Mouse (Mus musculus) embryonic facial prominence, embryonic 13.5 days (tissue): ENCODE data around the gene Bclaf1. TPM values are rescaled to one million over a fixed set of nuclear protein-coding genes. Genes with fewer than 3 reads are reported as not detected.

Experiments
- ATAC-seq: fragments of 200-750 bp; cut with Nextera tagmentation; 2 replicates; pipeline ENCODE4 v1.8.0; 2017; ENCODE audit warnings: low read depth; ENCODE audit not compliant: insufficient number of reproducible peaks, insufficient read depth, low FRiP score, low TSS enrichment
- H3K27ac ChIP-seq: fragments of 300-500 bp; sonication (generic); 2 replicates; pipeline ENCODE4 v1.5.1; 2015; ENCODE audit warnings: moderate library complexity, mild to moderate bottlenecking, inconsistent platforms
- H3K27me3 ChIP-seq: fragments of 300-500 bp; sonication (generic); 2 replicates; pipeline ENCODE4 v1.6.1; 2015; ENCODE audit warnings: mild to moderate bottlenecking, inconsistent platforms
- H3K36me3 ChIP-seq: fragments of 300-500 bp; sonication (generic); 2 replicates; pipeline ENCODE4 v1.6.1; 2015; ENCODE audit warnings: mild to moderate bottlenecking, inconsistent platforms
- H3K4me1 ChIP-seq: fragments of 300-500 bp; sonication (generic); 2 replicates; pipeline ENCODE4 v1.6.1; 2015; ENCODE audit warnings: inconsistent platforms
- H3K4me2 ChIP-seq: fragments of 300-500 bp; sonication (generic); 2 replicates; pipeline ENCODE4 v1.6.1; 2015; ENCODE audit warnings: moderate library complexity, mild to moderate bottlenecking, inconsistent platforms
- H3K4me3 ChIP-seq: fragments of 300-500 bp; sonication (generic); 2 replicates; pipeline ENCODE4 v1.5.1; 2015; ENCODE audit warnings: mild to moderate bottlenecking, inconsistent platforms
- H3K9ac ChIP-seq: fragments of 300-500 bp; sonication (generic); 2 replicates; pipeline ENCODE4 v1.6.1; 2015; ENCODE audit warnings: mild to moderate bottlenecking, inconsistent platforms
- H3K9me3 ChIP-seq: fragments of 300-500 bp; sonication (generic); 2 replicates; pipeline ENCODE4 v1.6.1; 2016; ENCODE audit warnings: inconsistent platforms
- WGBS: fragments of 180-500 bp; shearing (Covaris S2); methylation state at CpG from one replicate; pipeline ENCODE4 v1.1.7; 2015; ENCODE audit warnings: mixed read lengths; 5-methylcytosine and 5-hydroxymethylcytosine counted together
- polyA plus RNA-seq: library from polyadenylated mRNA; unstranded; fragments of >200 nt; fragmentation: Nextera tagmentation; extraction: Ambion mirVana; gene quantifications from 2 replicates; pipeline ENCODE4 v1.2.1, GENCODE M21; 2015

Bclaf1 gene
- 147 and 153 TPM in 2 replicates for polyA plus RNA-seq

DNA sequence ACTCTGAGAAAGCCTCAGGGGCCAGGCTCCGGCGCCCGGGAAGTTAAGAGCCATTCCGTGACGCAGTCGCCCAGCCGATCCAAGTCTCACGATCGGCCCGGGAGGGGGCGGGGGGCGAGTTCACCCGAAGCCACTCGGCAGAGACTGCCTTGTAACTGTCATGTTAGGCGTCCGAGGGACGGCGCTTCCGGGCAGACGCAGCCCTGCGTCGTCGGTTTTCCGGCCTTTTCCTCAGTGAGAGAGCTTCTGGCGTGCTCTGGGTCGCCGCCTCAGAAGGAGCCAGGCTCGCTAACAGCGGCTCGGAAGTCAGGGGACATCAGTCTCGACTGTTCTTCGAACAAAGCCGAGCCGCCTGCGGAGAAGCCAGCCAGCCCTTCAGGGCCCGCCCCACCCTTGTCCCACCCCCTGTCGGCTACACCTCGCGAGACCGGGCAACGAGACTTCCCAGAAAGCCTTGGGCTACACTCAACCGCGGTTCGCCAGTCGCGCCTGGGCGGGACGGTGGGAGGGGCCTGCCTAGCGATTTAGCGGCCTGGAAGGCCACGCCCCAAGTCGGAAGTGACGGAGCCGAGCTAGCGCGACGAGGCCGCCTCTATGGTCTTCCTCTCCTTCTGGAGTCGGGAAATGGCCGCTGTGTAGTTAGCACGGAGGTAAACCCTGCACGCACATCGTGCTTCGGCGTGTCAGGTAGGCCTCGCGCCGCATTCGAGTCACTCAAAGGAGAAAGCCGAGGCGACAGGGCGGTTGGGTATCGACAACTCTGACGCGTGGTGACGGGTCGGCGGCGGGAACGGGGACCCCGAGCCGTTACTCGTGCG, at the start of gene Bclaf1:
TSS of gene Bclaf1 (plus strand) at position 552 of the 818 bp plus-strand sequence.
- Histone ChIP-seq H3K27ac (peak within 1 kb of the TSS; percentile 100), H3K9ac (peak within 1 kb of the TSS; percentile 96), H3K4me3 (peak within 1 kb of the TSS; percentile 81), H3K9me3 (no peaks in the 10 kb centered on the region), H3K27me3 (no peaks in the 10 kb centered on the region), H3K4me2 (peak within 1 kb of the TSS; percentile 71), H3K4me1 (peaks cover 16% of the 10 kb centered on the region), H3K36me3 (no peaks in the 10 kb centered on the region)
- ATAC-seq, result peak; percentile 98
- WGBS, result under 1% methylated on average over 84 of the region's 84 CpGs

DNA sequence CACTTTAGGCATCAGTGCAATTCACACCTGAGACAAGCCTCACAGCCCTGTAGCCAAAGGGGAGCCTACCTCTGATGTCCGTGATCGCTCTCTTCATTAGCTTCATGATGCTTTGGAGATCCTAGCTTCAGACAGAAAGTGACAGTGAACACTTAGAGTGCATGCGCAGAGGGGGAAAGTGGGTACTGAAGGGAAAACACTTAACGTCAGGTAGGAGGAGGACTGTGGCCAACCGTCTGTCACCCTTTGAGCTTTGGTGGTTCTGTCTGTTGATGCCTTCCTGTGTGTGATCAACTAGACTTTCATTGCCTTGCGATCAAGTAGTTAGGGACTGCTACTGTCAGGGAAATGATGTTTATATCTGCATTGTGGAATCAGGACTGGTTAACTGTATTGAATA, 49.4 kb upstream of the Bclaf1 start:
- WGBS, result 87% methylated on average over 6 of the region's 6 CpGs
- H3K27me3 ChIP-seq, result no peaks in the 10 kb centered on the region
- ATAC-seq, result no peak

GRCm38 (mm10) chr10:20264479-20264878, 47.8 kb upstream of the Bclaf1 start:
- H3K27ac ChIP-seq, result no peak overlapping the region
- H3K36me3 ChIP-seq, result no peaks in the 10 kb centered on the region
- no peak overlapping the region for H3K9ac ChIP-seq
- H3K4me1 ChIP-seq, result no peaks in the 10 kb centered on the region
- H3K27me3 ChIP-seq, result no peaks in the 10 kb centered on the region
- no peak overlapping the region for H3K4me2 ChIP-seq
- H3K4me3 ChIP-seq, result no peak overlapping the region
- no peak for ATAC-seq
- no peaks in the 10 kb centered on the region for H3K9me3 ChIP-seq
- WGBS, result 96% methylated on average over 7 of the region's 7 CpGs

More for the DNA sequence above, 49.4 kb upstream of the Bclaf1 start:
- Histone ChIP-seq H3K4me1 (no peaks in the 10 kb centered on the region), H3K9ac (no peak overlapping the region), H3K36me3 (no peaks in the 10 kb centered on the region), H3K9me3 (no peaks in the 10 kb centered on the region), H3K4me3 (no peak overlapping the region), H3K27ac (no peak overlapping the region), H3K4me2 (no peak overlapping the region)

GRCm38 (mm10) chr10:20267032-20267431, 45.2 kb upstream of the Bclaf1 start:
- Histone ChIP-seq H3K27ac (no peak overlapping the region), H3K36me3 (no peaks in the 10 kb centered on the region), H3K9ac (no peak overlapping the region), H3K4me3 (no peak overlapping the region), H3K4me1 (no peaks in the 10 kb centered on the region), H3K27me3 (no peaks in the 10 kb centered on the region), H3K9me3 (no peaks in the 10 kb centered on the region), H3K4me2 (no peak overlapping the region)
- no peak for ATAC-seq
- 65% methylated on average over 10 of the region's 10 CpGs for WGBS

DNA sequence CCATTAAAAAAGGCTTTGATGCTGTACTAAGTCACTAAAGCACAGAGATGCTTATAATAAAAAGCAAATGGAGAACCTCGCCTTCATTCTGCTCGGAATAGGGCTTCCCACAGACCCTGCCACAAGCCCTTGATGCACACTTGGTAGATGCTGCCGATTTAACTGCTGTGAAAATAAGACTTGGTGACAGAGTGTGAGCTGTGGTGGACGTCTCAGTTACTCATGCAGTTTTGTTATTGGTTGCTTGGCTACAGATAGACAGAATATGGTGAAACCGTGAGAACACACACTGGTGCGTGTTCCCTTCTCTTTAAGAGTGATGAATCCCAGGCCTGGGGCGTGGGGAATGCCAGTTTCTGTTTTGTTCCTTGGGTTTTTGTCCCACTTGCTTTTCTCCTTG, 43.3 kb upstream of the Bclaf1 start:
- H3K4me1 ChIP-seq, result no peaks in the 10 kb centered on the region
- no peak overlapping the region for H3K9ac ChIP-seq
- H3K4me2 ChIP-seq, result no peak overlapping the region
- WGBS, result 63% methylated on average over 7 of the region's 7 CpGs
- peaks cover 6% of the 10 kb centered on the region for H3K27me3 ChIP-seq
- H3K4me3 ChIP-seq, result no peak overlapping the region
- no peaks in the 10 kb centered on the region for H3K9me3 ChIP-seq
- H3K27ac ChIP-seq, result no peak overlapping the region
- ATAC-seq, result no peak
- H3K36me3 ChIP-seq, result no peaks in the 10 kb centered on the region

GRCm38 (mm10) chr10:20272380-20272779, 39.9 kb upstream of the Bclaf1 start:
- no peaks in the 10 kb centered on the region for H3K36me3 ChIP-seq

GRCm38 (mm10) chr10:20273278-20273677, 39.0 kb upstream of the Bclaf1 start:
- Histone ChIP-seq H3K4me1 (no peaks in the 10 kb centered on the region), H3K4me3 (no peak overlapping the region), H3K9ac (no peak overlapping the region), H3K4me2 (no peak overlapping the region), H3K27me3 (peaks cover 6% of the 10 kb centered on the region), H3K9me3 (no peaks in the 10 kb centered on the region), H3K27ac (no peak overlapping the region), H3K36me3 (no peaks in the 10 kb centered on the region)
- 62% methylated on average over 15 of the region's 15 CpGs for WGBS
- no peak for ATAC-seq

More at GRCm38 (mm10) chr10:20272380-20272779, 39.9 kb upstream of the Bclaf1 start:
- WGBS, result 85% methylated on average over 5 of the region's 5 CpGs
- Histone ChIP-seq H3K9me3 (no peaks in the 10 kb centered on the region), H3K4me2 (no peak overlapping the region), H3K27me3 (peaks cover 6% of the 10 kb centered on the region), H3K4me1 (no peaks in the 10 kb centered on the region), H3K4me3 (no peak overlapping the region), H3K27ac (no peak overlapping the region), H3K9ac (no peak overlapping the region)
- ATAC-seq, result no peak

- Histone ChIP-seq H3K4me1 (no peaks in the 10 kb centered on the region), H3K4me3 (no peak overlapping the region), H3K36me3 (no peaks in the 10 kb centered on the region), H3K9ac (no peak overlapping the region), H3K27me3 (peaks cover 6% of the 10 kb centered on the region), H3K4me2 (no peak overlapping the region), H3K9me3 (no peaks in the 10 kb centered on the region), H3K27ac (no peak overlapping the region)
- 84% methylated on average over 9 of the region's 9 CpGs for WGBS
- ATAC-seq, result no peak
Measured at GRCm38 (mm10) chr10:20274022-20274421, 38.2 kb upstream of the Bclaf1 start.

- H3K27ac ChIP-seq, result no peak overlapping the region
- H3K4me2 ChIP-seq, result no peak overlapping the region
- WGBS, result 62% methylated on average over 2 of the region's 2 CpGs
- no peak for ATAC-seq
- peaks cover 14% of the 10 kb centered on the region for H3K4me1 ChIP-seq
- no peak overlapping the region for H3K9ac ChIP-seq
- no peaks in the 10 kb centered on the region for H3K9me3 ChIP-seq
- no peaks in the 10 kb centered on the region for H3K27me3 ChIP-seq
- no peaks in the 10 kb centered on the region for H3K36me3 ChIP-seq
- no peak overlapping the region for H3K4me3 ChIP-seq
Measured at GRCm38 (mm10) chr10:20281456-20281855, 30.8 kb upstream of the Bclaf1 start.

DNA sequence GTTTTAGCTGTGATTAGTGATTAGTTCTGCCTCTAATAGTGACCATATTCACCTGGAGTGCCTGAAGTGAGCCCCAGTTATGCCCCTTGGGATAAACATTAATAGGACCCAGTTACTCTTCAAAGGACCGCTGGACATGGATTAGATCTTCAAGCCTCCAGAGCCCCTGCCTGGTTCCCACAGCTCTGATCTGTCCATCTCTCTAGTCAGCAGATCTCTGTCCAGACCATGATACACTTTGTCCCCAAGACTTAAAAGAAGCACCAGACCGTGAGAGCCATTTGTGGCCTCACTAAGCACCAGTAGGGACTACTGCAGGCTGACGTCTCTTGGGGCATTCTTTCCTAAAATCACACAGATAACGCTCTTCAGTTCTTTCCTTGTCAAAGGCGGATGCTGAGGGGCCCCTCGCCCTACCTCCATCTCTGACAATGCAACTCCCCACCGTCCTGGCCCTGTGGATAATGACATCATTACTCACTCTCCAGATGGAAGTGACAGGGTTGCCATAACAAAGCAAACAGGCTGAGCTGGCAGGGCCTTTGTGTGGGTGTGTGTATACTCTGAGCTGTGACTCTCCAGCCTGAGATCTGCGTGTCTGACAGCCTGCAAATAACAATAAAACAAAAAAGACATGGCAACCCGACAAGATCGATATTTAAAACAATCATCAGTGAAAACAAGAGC, 26.8 kb upstream of the Bclaf1 start:
- no peak overlapping the region for H3K4me3 ChIP-seq
- H3K27ac ChIP-seq, result peak overlapping the region; percentile 78; the same call in 1 of the 2 replicates
- no peaks in the 10 kb centered on the region for H3K27me3 ChIP-seq
- H3K4me1 ChIP-seq, result peaks cover 24% of the 10 kb centered on the region
- H3K9ac ChIP-seq, result peak overlapping the region; percentile 44; the same call in 1 of the 2 replicates
- peak; percentile 53; the same call in 1 of the 2 replicates for ATAC-seq
- peak overlapping the region; percentile 53; the same call in 1 of the 2 replicates for H3K4me2 ChIP-seq
- 27% methylated on average over 10 of the region's 10 CpGs for WGBS
- no peaks in the 10 kb centered on the region for H3K36me3 ChIP-seq
- no peaks in the 10 kb centered on the region for H3K9me3 ChIP-seq

GRCm38 (mm10) chr10:20285994-20286836, 26.1 kb upstream of the Bclaf1 start:
- Histone ChIP-seq H3K4me1 (peaks cover 28% of the 10 kb centered on the region), H3K36me3 (no peaks in the 10 kb centered on the region), H3K4me2 (peak overlapping the region; percentile 53), H3K9ac (peak overlapping the region; percentile 61), H3K27ac (peak overlapping the region; percentile 78), H3K27me3 (no peaks in the 10 kb centered on the region), H3K4me3 (peak overlapping the region; percentile 2; the same call in 1 of the 2 replicates), H3K9me3 (no peaks in the 10 kb centered on the region)
- 22% methylated on average over 15 of the region's 15 CpGs for WGBS
- ATAC-seq, result no peak; the same call in 1 of the 2 replicates
